Mouse (Mus musculus) embryo, embryonic 11 days (tissue): Measurements from ENCODE around the gene Slc35c2.
A peak's percentile ranks its signal among the peaks of the same experiment; 100 is the strongest.

Experiments used
- DNase-seq: peaks from one replicate; pipeline ENCODE4 v3.0.0-alpha.2; 2015

The Slc35c2 gene

DNA sequence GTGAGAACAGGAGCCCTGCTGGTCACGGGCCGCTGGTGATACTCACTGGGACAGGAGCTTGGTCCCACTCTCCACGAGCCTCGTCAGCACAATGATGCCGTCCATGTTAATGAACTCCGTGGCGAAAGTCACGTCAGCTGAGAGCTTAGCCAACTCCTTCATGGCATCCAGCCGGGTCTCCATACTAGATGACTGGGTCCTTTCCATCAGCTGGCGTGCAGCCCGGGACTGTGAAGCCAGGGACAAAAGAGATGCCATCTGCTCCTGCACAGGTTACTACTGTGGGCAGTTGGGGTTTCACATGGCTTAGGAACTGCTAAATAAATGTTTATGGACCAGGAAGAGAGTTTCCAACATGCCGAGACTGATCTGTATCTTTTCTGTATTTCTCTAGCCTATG is 23.9 kb upstream of the Slc35c2 start:
- no peak for DNase-seq

DNA sequence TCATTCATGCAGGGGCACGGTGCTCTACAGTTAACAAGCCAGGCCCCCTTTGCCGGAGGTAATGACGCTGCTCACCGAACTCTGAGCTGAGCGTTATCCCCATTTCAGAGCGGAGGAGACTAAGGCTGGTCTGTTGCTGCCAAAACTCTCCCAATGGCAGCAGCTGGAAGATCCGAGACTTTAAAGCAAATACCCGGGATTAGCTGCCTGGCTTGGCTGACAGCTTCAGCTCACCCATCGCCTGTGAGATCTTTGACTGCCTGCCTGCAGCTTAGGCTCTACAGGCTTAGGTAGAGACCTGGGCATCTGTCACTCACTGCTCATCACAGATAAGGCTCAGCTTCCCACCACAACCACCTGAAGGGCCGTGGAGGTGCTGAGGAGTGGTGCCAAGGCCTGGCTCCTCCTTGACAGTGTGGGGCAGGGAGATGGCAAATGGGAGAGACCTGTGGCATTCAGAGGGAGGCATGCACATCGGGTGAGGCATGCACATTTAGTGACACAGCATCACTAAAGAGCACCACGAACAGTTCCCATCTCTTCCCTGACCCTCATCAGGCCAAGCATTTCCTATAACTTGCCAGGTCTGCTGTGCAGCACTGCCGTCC is 23.3 kb upstream of the Slc35c2 start:
- DNase-seq: no peak

DNA sequence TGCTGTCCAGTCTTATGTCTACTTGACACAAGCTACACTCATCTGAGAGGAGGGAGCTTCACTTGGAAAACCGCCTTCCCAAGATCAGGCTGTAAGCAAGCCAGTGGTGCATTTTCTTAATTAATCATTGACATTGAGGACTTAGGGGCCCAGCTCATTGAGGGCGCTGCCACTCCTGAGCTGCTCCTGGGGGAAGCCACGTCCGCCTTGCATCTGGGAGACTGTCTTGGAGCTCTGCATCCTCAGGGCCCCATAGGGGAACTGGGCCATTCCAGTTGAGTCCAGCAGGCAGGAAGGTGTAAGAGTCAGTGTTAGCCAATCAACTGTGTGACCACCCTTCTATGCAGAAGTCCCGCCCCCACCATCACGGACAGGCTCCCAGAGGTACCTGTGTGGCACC is 20.1 kb upstream of the Slc35c2 start:
- no peak for DNase-seq

DNA sequence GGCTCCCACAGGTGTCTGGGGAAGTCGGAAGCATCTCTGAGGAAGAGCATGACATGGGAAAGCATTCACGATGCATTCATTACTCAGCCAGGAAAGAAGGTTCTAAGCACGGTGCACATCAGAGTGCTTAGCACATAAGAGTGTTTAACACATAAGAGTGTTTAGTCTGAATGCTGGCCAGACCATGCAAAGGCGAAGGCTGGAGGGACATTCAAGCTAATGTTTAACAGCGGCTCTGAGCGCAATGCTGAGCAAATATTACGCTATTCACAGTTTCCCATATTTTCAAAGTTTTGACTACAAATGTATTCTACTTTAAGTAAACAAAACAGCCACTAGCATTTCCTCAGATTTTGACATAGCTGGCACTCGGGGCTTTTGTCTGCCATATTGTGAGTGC is 17.8 kb upstream of the Slc35c2 start:
- DNase-seq: no peak

DNA sequence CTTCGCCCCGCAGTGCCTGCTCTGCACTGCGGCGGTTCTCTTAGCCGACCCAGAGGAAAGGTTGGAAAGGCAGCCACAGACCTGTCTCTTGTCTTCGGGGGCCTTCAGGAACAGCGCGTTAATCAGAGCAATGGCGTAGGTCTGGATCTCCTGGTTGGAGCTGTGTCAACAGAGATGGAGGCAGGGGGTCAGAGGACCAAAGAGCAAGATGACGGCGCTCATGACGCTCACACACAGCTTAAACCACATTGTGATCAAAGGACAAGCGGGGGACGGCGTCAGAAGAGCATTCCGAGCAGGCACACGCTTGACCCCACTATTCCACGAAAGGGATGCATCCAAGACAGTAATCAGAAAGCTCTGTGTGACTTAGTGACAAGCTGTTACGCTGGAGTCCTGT is 17.1 kb upstream of the Slc35c2 start:
- DNase-seq: no peak

DNA sequence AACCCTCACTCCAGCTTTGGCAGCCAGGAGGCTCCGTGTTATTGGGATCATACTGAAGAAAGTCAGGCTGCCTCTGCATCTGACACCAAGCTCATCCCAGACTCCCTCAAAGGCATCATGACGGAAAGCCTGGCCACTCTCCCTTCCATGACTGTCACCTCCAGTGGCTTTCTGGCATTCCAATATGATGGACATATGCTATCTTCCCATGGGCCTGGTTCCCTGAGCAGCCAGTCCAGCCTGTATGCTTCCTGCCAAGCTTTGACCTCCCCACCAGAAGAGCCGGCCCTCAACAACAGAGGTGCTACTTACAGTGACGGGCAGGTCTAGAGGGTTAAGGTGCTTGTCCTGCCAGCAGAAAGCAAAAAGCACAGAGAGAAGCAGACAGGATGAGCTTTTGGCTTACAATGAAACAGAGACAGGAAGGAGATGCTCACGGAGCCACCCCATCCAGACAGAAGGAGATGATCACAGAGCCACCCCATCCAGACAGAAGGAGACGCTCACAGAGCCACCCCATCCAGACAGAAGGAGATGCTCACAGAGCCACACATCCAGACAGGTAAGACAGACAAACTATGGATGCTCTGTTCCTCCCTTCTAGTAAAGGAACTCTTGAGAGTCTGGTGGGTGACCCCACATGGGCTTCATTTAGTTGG is 15.8 kb upstream of the Slc35c2 start:
- no peak for DNase-seq

DNA sequence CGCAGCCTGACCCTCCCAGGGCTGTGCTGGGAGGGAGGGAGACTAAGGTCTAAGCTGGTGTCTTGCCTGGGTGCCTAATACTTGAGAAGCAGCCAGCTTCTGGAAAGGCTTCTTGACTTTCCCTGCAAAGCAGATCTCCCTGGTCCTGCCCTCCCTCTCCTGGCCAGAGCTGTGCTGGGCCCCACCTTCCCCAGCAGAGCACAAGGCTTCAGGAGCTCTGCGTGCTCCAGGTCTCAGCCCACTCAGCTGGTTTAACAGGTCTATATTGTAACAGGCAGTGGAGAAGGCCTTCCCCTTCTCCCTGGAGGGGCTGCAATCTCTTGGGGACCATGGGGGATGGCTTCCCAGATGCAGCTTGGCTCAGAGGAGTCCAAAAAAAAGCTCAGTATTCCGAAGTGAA is 13.7 kb upstream of the Slc35c2 start:
- DNase-seq: no peak

DNA sequence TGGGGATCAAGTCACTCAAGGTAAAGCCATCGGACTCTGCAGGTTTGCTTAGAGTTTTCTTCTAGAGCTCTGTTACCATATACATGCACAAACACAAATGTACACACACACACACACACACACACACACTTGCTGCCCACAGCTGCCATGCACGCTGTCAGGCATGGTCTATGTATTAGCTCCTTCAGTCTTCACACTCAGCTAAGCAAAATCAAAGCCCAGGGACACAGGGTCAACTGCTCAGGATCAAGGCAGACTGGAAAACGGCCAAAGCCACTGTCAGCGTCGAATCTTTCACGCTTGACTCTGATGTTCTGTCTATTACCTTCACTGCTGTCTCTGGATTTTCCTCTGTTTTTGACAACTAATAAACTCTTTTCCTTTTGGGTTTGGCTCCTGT is 13.2 kb upstream of the Slc35c2 start:
- DNase-seq: no peak

DNA sequence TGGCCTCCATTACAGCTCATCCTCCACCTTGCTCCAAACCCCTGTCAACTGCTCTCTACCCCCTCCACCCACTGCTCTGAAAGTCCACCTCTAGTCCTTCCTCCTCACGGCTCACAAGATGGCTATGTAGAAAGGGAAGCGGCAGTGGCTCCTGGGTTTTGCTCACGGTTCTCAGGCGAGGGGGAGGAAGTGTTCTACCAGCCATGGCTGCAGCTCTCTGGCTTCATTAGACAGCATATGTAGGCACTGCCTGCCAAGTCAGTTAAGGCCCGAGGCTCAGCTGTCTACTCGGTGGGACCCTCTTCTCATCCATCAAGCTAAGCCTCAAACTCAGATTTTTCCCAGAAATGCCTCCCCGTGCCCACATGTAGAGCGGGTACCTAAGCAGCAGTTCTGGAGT is 12.8 kb upstream of the Slc35c2 start:
- no peak for DNase-seq

DNA sequence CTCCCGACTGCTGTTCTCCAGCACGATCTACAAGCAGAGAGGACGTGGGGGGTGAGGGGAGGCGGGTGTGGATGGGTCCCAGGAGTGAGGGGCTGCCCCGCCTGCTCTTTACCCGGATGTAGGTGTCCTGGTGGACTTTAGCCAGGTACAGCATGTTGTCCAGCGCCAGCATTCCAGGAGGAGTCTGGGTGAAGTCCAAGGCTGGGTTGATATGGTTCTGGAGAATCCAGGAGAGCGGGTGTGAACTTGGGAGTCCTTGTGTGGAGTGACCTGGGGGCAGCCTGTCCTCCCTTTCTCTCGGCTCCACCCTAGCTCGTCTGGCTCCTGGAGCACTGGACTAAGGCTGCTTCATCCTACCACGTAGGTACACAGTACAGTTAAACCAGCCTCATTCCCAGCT is 9.8 kb upstream of the Slc35c2 start:
- DNase-seq: no peak

DNA sequence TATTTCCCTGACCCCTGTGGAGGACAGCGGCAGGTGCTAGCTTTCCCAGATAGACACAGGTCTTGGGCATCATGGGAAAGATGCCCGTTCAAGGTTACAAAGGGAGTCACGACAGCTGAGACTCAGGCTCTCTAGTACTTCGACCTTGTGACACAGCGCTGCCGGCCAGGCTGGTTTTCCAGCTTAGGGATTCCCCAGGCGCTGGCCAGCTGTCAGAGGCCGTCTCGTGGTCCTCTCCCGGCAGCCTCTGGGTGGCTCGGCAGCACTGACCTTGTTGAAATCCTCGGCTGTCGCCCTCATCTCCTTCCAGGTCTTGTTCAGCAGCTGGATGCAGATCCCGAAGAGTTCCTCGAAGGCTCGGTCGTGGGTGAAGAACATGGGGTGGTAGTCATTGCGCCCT is 8.9 kb upstream of the Slc35c2 start:
- no peak for DNase-seq

DNA sequence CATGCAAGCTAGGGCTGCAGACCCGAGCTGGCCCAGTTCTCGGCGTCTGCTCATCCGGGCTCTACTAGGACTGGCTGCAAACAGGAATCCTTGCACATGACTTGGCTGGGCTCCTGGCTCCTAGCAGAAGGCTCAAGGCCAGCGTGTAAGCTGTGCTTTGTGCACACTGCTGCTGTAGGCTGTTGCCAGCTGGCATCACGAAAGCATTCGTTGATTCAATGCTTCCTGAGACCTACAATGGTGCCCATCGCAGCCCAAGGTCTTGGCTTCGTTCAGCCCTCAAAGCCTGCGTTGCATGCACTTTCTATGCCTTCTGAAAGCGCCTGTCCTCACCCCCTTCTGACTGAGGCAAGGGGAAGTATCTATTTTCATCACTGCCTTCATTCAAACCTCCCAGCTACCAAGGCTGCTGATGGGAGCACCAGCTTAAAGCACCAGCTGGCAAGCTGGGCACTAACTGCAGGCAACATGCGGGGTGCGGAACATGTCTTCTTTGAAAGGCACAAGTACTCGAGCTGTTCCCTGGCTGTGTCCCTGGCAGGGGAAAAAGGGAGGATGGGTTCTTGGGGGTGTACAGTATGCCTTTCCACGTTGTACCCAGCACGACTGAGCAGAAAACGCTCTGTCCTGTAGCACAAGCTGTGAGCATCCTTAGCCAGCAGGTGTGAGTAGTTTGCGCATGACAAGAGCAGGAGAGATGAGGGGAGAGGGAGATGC is 804 bp upstream of the Slc35c2 start:
- DNase-seq: no peak

DNA sequence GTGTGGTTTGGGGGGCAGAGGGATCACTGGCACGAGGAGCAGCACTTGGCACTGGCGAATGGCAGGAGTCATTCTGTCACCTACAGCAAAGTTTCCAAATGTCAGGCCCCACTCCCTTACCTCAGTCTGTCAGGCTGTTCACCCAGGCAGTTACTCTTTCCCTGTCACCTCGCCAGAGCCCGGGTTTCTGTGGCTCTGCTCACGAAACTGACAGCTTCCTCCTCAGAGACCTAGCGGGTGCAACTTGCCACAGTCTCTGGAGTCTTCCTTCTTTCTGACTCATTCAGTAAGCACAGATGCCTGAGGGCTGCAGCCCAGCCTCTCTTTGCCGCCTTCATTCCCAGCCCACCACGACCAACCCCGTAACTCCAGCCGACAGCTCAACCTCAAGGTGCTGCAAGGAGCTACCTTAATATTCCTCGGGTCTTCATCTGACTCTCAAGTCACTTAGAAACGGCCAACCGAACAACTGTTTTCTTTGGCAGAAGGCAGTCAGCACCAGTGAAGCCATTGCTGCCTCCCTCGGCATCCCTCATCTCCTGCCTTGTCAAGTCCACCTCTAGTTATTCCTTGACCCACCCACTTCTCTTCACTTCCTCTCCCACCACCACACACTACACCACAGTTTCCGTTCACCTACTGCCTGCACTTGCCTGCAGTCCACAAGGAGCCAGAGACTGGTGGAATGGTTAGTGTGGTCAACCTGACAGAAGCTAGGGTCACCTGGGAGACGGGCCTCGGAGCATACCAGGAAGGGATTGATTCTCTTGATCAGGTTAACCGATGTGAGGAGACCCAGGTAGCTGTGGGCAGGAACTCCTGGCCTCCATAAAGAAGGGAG is 1.1 kb downstream of the Slc35c2 start:
- DNase-seq: no peak

DNA sequence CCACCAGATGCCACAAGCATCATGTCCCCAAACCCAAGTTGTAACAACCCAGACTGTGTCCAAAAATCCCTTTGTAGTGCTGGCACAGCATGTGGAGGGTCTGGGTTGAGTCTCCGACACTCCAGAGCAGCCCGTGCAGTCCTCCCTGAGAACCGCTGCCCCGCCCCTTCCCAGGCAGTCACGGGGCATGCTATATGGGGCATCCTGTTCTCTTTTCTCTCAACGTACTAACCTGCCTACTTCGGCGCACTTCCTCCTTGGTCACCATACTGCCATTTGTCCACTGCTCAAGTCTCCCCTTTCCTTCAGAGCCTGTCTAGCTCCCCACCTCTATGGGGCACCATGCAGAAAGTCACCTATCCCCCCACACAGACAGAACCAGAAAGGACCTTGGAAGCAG is 2.0 kb downstream of the Slc35c2 start:
- DNase-seq: no peak

DNA sequence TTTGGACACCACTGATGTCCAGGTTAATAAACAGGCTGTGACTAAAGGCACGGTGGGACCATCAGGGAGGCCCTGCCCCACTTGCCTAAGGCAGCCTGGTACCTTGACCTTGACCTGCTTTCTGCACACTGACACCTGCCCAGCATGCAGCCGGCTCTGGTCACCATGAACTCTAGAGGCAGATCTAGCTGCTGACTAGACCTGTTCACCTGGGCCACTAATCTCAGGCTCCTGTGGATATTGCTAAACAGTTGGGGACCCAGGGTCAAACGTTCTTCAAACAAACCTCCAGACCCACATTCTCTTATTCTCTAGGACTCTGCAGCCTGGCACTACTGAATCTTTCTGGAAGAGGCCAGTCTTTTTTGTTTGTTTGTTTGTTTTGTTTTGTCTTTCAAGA is 2.6 kb downstream of the Slc35c2 start:
- DNase-seq: no peak

DNA sequence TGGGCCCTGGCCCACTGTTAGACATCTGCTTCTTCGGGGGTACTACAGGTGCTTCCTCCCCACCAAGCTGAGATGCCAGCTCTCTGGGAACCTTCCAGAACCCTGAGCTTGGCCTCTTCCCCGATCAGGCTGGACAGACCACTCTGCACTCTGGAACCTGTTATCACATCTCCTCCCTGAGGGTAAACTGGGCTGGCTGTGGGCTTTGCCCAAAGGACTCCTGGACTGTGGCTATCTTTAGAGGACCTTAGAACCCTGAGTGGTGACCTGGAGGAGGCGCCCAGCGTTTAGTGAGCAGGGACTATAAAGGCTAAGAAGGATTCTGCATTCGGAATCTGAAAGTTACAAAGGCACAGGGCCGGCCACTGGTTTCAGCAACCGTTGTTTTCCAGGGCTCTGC is 3.3 kb downstream of the Slc35c2 start:
- DNase-seq: no peak

DNA sequence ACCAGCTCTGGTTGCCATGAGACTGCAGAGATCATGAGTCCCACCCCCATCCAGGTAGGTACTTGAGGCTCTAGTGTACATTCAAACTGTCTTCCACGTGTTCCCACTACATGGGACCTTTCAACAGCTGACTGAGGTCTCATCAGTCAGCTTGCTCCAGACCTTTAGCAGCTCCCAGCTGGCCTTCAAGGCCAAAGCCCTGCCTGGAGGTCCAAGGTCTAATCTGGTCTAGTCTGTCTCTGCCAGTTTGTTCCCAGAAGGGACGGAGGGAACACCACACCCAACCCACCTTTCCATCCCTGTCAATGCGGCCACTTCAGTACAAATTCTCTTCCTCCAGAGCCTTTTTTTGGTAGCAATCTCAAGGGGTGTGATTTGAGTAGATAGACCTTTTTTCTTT is 4.0 kb downstream of the Slc35c2 start:
- no peak for DNase-seq

DNA sequence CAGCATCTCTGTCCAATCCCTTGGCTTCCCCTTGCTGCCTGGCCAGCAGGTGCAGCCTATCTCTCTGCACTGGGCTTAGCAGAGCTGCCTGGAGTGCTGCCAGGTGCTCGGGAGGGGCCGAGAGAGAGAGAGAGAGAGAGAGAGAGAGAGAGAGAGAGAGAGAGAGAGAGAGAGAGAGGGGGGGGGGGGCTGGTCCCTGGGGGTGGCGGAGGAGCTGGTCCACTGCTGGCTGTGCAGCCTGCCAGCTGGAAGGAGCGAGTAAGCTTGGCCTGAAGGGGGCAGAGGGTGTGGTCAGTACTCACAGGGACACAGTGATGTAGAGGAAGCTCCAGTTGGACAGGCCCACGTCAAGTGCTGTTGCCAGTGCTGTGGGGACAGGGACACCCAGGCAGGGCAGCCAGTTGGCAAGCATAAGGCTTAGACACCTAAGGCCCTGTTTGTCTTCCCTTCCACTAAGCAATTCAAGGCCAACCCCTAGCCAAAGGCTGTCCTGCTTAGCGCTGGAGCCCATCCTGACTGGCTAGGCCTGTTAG is 5.8 kb downstream of the Slc35c2 start:
- no peak for DNase-seq

DNA sequence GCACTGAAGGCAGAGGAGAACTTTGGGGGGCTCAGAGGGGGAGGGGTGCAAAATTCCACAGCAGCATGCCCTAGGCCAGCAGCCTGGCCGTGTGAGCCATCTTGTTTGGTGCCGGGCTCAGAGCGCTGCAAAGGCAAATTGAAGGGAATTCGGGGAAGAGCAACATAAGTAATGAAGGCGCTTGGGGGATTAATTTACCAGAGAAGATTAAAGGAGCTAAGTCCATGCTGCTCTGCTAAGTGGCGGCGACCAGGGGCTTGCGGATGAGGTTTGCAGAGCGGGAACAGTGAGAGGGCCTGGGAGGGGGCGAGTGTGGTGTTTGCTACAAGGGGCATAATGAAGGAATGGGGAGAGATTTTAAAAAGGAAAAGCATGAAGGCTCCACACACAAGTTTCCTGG is 8.3 kb downstream of the Slc35c2 start:
- no peak for DNase-seq

DNA sequence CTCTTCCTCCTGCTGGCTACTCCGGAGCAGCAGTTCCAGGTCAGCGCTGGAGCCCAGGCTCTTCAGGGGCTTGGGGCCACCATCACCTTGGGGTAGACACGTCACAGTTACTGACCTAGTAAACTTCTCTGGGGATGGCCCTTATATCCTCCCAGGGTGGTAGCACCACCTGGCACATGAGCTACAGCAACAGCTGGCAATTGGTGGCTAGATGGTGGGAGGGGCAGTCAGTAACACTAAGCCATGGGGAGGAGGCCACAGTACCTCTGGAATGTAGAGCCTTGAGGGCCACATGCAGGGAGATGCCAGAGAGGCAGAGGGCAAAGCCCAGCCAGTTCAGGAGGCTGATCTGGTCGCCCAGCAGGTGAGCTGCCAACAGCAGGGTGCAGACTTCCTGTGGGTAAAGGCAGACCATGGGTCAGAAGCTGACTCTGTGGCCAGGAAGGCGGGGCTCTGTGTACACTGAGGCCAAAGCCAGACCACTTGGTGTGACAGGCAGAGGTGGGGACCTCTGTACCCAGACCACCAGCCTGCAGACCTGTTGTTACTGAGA is 10.4 kb downstream of the Slc35c2 start:
- DNase-seq: no peak

DNA sequence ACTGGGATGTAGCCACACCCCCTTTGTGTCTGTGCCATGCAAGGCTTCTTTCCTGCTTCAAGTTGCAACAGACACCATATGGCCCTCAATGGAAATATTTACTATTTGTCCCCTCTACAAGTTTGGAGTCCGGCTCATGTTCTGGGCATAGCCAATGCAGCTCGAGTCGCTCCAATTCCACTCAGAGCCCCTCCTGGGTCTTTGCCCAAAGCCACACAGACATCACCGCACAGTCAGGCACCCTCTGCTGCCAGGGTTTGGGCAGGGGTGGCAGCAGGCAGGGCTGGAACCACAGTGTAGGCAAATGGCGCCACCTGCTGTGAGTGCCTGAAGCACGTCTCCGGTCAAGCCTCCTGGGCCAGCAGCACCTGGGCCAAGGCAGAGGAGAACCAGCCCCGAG is 11.8 kb downstream of the Slc35c2 start:
- DNase-seq: peak; percentile 76

DNA sequence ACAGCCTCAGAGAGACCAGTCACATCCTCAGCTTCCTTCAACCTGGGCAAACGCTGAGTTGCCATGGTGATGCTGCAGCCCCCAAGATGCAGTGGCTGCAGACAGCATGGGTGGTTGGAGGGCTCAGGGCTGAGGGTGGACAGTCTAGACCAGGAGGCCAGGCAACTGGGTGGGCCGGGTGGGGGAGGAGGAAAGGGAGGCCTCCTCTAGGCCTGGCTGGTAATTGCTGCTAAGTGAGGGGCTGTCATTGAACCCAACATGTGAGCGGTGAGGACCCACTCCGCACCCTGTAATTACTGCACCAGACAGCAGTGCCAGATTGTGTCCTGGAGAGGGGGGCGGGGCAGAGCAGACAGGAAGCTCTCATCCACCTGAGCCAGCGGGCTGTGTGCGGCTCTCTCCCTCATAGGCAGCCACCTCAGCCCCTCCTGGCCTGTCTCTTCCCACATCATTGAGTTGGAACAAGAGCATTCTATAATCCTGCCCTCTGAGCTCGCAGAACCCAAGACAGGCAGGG is 12.5 kb downstream of the Slc35c2 start:
- DNase-seq: peak; percentile 31

DNA sequence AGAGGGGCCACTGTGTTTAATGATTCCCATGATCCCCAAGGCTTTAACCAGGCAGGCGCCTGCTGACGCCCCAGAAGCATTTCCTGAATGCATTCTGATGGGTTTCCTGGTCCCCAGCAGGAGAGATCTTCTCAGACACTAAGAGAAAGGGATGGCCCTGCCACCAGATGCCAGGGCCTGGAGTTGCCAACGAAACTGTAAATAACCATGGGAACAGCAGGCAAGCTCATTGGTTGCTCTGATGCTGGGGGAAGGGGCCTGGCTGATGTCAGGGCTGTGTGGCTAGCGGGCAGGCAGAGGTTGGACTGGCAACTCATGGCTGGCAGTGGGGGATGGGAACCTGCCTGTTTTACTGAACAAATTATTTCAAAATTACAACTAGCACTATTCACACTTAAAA is 14.1 kb downstream of the Slc35c2 start:
- no peak for DNase-seq
